Mouse (Mus musculus): ENCODE measurements around the gene Aph1b. TPM values are rescaled to one million over a fixed set of nuclear protein-coding genes. Genes with fewer than 3 reads are reported as not detected.
"Not testable (repeated sequence)": the region's sequence is repeated elsewhere in the genome, so short reads cannot be mapped to it uniquely, and the experiment has no call there.

The Aph1b gene
- total RNA-seq, 2 experiments from 2014 or later: 17.0 to 22.3 TPM

GRCm38 (mm10) chr9:66796739-66797138, 1.4 kb upstream of the Aph1b start, which contains the start of gene Gm10647:
Gene Gm10647 (plus strand): TSS chr9:66797039.
- TF ChIP-seq CTCF (IDR thresholded peaks at IDR 0.05): no peak
- DNase-seq (ENCODE audit: extremely low spot score in 1 of 2, low spot score in 2 of 2): no peak
- peak within 1 kb of the TSS; percentile 63 for H3K27ac ChIP-seq
- intact Hi-C loops (cut with DNase I): no loop called here
- H3K4me3 ChIP-seq: peak within 1 kb of the TSS; percentile 78

GRCm38 (mm10) chr9:66794629-66795463, 444 bp downstream of the Aph1b start:
- no peak for TF ChIP-seq CTCF (IDR thresholded peaks at IDR 0.05)
- intact Hi-C loops (cut with DNase I): loop anchor here (1.0 to 5.0 kb wide), 3 partner anchors 203 to 282 kb away; partner anchors contain the start of gene Usp3
- no peak for DNase-seq (ENCODE audit: extremely low spot score in 1 of 2, low spot score in 2 of 2)
- Histone ChIP-seq H3K27ac (peak overlapping the region; percentile 88), H3K4me3 (peak overlapping the region; percentile 78)

GRCm38 (mm10) chr9:66787821-66788220, 7.5 kb downstream of the Aph1b start:
- no peak overlapping the region for H3K4me3 ChIP-seq
- no peak overlapping the region for H3K27ac ChIP-seq
- DNase-seq (ENCODE audit: extremely low spot score in 1 of 2, low spot score in 2 of 2): no peak
- intact Hi-C loops (cut with DNase I): loop anchor here (1.0 to 2.0 kb wide), 2 partner anchors 81 to 142 kb away; no protein-coding TSS in a partner anchor
- TF ChIP-seq CTCF (IDR thresholded peaks at IDR 0.05): peak; percentile 84

GRCm38 (mm10) chr9:66784552-66784951, 10.7 kb downstream of the Aph1b start:
- DNase-seq (ENCODE audit: extremely low spot score in 1 of 2, low spot score in 2 of 2); H3K27ac ChIP-seq; intact Hi-C loops (cut with DNase I); H3K4me3 ChIP-seq: not testable (repeated sequence)
- TF ChIP-seq CTCF (IDR thresholded peaks at IDR 0.05): peak; percentile 26

- no peak for TF ChIP-seq CTCF (IDR thresholded peaks at IDR 0.05)
- no peak overlapping the region for H3K4me3 ChIP-seq
- DNase-seq (ENCODE audit: extremely low spot score in 1 of 2, low spot score in 2 of 2): no peak
- H3K27ac ChIP-seq: no peak overlapping the region
- intact Hi-C loops (cut with DNase I): loop anchor here (5.0 kb wide), 1 partner anchor 63 kb away; no protein-coding TSS in a partner anchor
These were observed 24.6 kb downstream of the Aph1b start for GRCm38 (mm10) chr9:66770701-66771100.

GRCm38 (mm10) chr9:66769275-66769674, 26.0 kb downstream of the Aph1b start:
- Histone ChIP-seq H3K4me3 (no peak overlapping the region), H3K27ac (no peak overlapping the region)
- intact Hi-C loops (cut with DNase I): no loop called here
- DNase-seq (ENCODE audit: extremely low spot score in 1 of 2, low spot score in 2 of 2): no peak
- no peak for TF ChIP-seq CTCF (IDR thresholded peaks at IDR 0.05)

DNA sequence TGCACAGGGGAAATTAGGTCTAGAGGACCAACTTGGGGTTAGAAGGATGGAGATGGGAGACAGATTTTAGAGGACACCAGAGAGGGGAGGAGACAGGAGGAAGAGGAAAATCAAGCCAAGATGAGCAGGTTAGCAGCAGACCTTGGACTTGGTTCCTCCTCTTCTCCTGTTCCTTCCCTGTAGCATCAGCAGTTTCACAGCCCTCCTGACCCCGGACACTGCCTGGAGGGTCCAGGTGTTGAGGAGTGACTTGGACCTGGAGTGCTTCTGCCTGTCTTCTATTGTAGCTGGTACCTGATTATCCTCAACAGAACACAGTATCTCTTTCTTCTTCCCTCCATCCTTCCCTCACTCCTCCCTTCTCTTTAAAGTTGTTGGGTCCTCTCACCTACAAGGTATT, 26.6 kb downstream of the Aph1b start:
- Histone ChIP-seq H3K4me3 (no peak overlapping the region), H3K27ac (no peak overlapping the region)
- TF ChIP-seq CTCF (IDR thresholded peaks at IDR 0.05): no peak
- no peak for DNase-seq (ENCODE audit: extremely low spot score in 1 of 2, low spot score in 2 of 2)
- intact Hi-C loops (cut with DNase I): no loop called here

GRCm38 (mm10) chr9:66760991-66761390, 34.3 kb downstream of the Aph1b start:
- intact Hi-C loops (cut with DNase I): no loop called here
- TF ChIP-seq CTCF (IDR thresholded peaks at IDR 0.05): no peak
- Histone ChIP-seq H3K27ac (no peak overlapping the region), H3K4me3 (no peak overlapping the region)
- no peak for DNase-seq (ENCODE audit: extremely low spot score in 1 of 2, low spot score in 2 of 2)

DNA sequence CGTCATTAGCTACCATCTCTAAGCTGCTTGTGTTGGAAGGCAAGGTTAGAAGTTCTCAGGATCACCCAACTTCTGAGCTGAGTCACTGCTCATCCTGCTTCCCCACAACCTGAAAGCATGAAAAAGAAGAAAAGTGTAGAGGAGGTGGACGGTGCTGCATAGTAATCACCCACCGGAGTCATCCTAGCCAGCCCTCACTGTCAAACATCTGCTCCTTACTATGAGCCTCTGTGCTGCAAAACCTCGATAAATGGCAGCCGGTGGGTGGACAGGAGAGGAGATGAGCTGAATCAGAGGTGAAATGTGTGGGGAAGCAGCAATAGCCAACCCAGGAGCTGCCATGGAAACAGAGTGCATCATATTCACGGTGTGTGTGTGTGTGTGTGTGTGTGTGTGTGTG, 42.4 kb downstream of the Aph1b start:
- peak; percentile 32 to 57 for DNase-seq (ENCODE audit: extremely low spot score in 1 of 2, low spot score in 2 of 2)
- no peak for TF ChIP-seq CTCF (IDR thresholded peaks at IDR 0.05)

GRCm38 (mm10) chr9:66748390-66748789, 46.9 kb downstream of the Aph1b start:
- H3K27ac ChIP-seq: 0 out of 2 replicates have a peak overlapping the region, but pooled peaks have one; percentile 24
- no peak for TF ChIP-seq CTCF (IDR thresholded peaks at IDR 0.05)
- DNase-seq (ENCODE audit: extremely low spot score in 1 of 2, low spot score in 2 of 2): peak in 1 of 2 experiments; percentile 21
- peak overlapping the region; percentile 30; the same call in 1 of the 2 replicates for H3K4me3 ChIP-seq
- intact Hi-C loops (cut with DNase I): no loop called here

More for the DNA sequence above, 42.4 kb downstream of the Aph1b start:
- intact Hi-C loops (cut with DNase I): no loop called here
- Histone ChIP-seq H3K27ac (no peak overlapping the region), H3K4me3 (no peak overlapping the region)

- no peak for TF ChIP-seq CTCF (IDR thresholded peaks at IDR 0.05)
- Histone ChIP-seq H3K4me3 (no peak overlapping the region), H3K27ac (no peak overlapping the region)
- DNase-seq (ENCODE audit: extremely low spot score in 1 of 2, low spot score in 2 of 2): no peak
- intact Hi-C loops (cut with DNase I): no loop called here
These were observed 50.8 kb downstream of the Aph1b start for GRCm38 (mm10) chr9:66744531-66744930.

DNA sequence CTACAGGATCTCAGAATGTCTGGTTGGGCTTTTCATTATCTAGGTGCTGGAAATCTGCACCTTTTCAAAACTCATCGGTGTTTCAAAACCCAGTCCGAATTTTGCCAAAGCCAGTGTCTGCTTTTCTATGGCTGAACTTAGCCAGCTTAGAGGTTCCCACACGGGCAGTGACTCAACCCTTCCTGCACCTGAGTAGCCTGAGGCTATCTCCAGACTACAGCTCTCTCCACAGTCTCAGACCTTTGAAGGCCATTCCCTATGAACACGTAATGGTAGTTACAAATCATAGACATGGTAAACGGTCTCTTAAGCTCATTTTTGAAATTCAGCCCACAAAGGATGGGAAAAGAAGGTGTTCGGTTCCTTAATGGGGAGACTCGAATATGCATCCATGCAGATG, 55.8 kb downstream of the Aph1b start:
- H3K27ac ChIP-seq: no peak overlapping the region
- no peak overlapping the region for H3K4me3 ChIP-seq
- DNase-seq (ENCODE audit: extremely low spot score in 1 of 2, low spot score in 2 of 2): no peak
- intact Hi-C loops (cut with DNase I): no loop called here
- TF ChIP-seq CTCF (IDR thresholded peaks at IDR 0.05): no peak
